Mouse (Mus musculus) limb, embryonic 15.5 days (tissue): ENCODE results near the gene Magi2. TPM values are rescaled to one million over a fixed set of nuclear protein-coding genes. Genes with fewer than 3 reads are reported as not detected.
A peak's percentile ranks its signal among the peaks of the same experiment; 100 is the strongest.

ENCODE experiments used
- ATAC-seq: fragments of 200-750 bp; cut with Nextera tagmentation; 2 replicates; pipeline ENCODE4 v1.8.0; 2017; ENCODE audit warnings: low read depth, moderate TSS enrichment; ENCODE audit not compliant: insufficient number of reproducible peaks, low FRiP score, low TSS enrichment
- H3K27ac ChIP-seq: fragments of 300-500 bp; sonication (generic); 2 replicates; pipeline ENCODE4 v1.5.1; 2015; ENCODE audit warnings: moderate library complexity, mild to moderate bottlenecking, inconsistent platforms
- H3K27me3 ChIP-seq: fragments of 300-500 bp; sonication (generic); 2 replicates; pipeline ENCODE4 v1.6.1; 2015; ENCODE audit warnings: inconsistent platforms
- H3K36me3 ChIP-seq: fragments of 300-500 bp; sonication (generic); 2 replicates; pipeline ENCODE4 v1.6.1; 2015; ENCODE audit warnings: inconsistent platforms
- H3K4me1 ChIP-seq: fragments of 300-500 bp; sonication (generic); 2 replicates; pipeline ENCODE4 v1.6.1; 2015; ENCODE audit warnings: inconsistent platforms
- H3K4me2 ChIP-seq: fragments of 300-500 bp; sonication (generic); 2 replicates; pipeline ENCODE4 v1.6.1; 2015; ENCODE audit warnings: mild to moderate bottlenecking, inconsistent platforms
- H3K4me3 ChIP-seq: fragments of 300-500 bp; sonication (generic); 2 replicates; pipeline ENCODE4 v1.5.1; 2015; ENCODE audit warnings: mild to moderate bottlenecking, inconsistent platforms
- H3K9ac ChIP-seq: fragments of 300-500 bp; sonication (generic); 2 replicates; pipeline ENCODE4 v1.6.1; 2015; ENCODE audit warnings: inconsistent platforms
- H3K9me3 ChIP-seq: fragments of 300-500 bp; sonication (generic); 2 replicates; pipeline ENCODE4 v1.6.1; 2016; ENCODE audit warnings: inconsistent platforms
- WGBS: fragments of 180-500 bp; shearing (Covaris S2); methylation state at CpG from one replicate; pipeline ENCODE4 v1.1.7; 2015; 5-methylcytosine and 5-hydroxymethylcytosine counted together
- polyA plus RNA-seq: library from polyadenylated mRNA; unstranded; fragments of >200 nt; fragmentation: Nextera tagmentation; extraction: Ambion mirVana; gene quantifications from 2 replicates; pipeline ENCODE4 v1.2.1, GENCODE M21; 2015

Gene Magi2
- polyA plus RNA-seq, 1 experiment from 2014 or later, result 5.3 TPM

DNA sequence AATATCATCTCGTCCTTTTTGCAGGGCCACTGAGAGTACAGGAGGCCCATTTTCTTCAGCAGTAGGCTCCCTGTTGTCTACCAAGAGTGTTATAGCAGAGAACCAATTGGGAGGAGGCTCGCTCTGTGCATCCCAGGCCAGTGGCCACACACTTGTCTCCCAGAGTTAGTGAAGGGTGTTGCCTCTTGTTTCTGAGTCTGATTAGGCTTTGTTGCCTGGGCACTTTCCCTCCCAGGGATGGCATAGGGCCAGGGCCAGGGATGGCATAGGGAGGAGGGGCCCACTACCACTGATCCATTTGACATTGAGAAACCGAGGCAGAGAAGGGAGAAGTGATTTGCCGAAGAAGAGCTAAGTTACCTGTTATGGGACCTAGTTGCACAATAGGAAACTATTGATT is 679.8 kb downstream of the Magi2 start:
- no peak for ATAC-seq
- peaks cover 13% of the 10 kb centered on the region; the same call in 1 of the 2 replicates for H3K4me1 ChIP-seq
- H3K9ac ChIP-seq, result no peak overlapping the region
- no peaks in the 10 kb centered on the region for H3K9me3 ChIP-seq
- 76% methylated on average over 4 of the region's 4 CpGs for WGBS
- no peak overlapping the region for H3K4me2 ChIP-seq
- no peak overlapping the region for H3K4me3 ChIP-seq
- H3K27me3 ChIP-seq, result peaks cover 17% of the 10 kb centered on the region
- no peak overlapping the region for H3K27ac ChIP-seq
- H3K36me3 ChIP-seq, result no peaks in the 10 kb centered on the region

DNA sequence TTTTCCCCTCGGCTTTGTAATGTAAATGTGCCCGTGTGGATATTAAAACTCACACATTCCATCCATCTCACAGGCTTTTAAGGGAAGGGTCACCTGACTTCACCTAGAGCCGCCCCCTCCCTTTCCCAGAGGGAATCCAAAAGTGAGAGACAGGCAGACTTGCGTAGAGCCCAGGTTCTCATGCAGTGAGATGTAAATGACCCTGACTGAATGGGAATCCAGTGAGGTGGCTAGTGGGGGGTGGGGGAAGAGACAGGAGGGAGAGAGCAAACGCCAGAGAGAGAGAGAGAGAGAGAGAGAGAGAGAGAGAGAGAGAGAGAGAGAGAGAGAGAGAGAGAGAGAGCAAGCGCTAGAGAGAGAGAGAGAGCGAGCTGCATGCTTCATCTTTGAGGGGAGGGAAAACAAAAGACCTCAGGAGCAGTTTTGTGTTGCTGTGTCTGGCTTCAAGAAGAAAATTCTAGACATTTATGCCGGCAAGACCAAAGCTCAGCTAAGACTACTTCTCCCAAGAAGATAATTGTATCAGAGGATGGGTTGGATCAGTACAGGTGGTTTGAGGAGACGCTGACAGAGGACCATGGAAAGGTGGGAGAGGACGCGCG is 680.6 kb downstream of the Magi2 start:
- no peaks in the 10 kb centered on the region for H3K36me3 ChIP-seq
- no peaks in the 10 kb centered on the region for H3K9me3 ChIP-seq
- peaks cover 17% of the 10 kb centered on the region for H3K27me3 ChIP-seq
- H3K9ac ChIP-seq, result no peak overlapping the region
- H3K4me1 ChIP-seq, result peaks cover 13% of the 10 kb centered on the region; the same call in 1 of the 2 replicates
- H3K4me3 ChIP-seq, result peak overlapping the region; percentile 37
- H3K4me2 ChIP-seq, result peak overlapping the region; percentile 62
- ATAC-seq, result no peak
- no peak overlapping the region for H3K27ac ChIP-seq
- WGBS, result 8% methylated on average over 11 of the region's 12 CpGs

DNA sequence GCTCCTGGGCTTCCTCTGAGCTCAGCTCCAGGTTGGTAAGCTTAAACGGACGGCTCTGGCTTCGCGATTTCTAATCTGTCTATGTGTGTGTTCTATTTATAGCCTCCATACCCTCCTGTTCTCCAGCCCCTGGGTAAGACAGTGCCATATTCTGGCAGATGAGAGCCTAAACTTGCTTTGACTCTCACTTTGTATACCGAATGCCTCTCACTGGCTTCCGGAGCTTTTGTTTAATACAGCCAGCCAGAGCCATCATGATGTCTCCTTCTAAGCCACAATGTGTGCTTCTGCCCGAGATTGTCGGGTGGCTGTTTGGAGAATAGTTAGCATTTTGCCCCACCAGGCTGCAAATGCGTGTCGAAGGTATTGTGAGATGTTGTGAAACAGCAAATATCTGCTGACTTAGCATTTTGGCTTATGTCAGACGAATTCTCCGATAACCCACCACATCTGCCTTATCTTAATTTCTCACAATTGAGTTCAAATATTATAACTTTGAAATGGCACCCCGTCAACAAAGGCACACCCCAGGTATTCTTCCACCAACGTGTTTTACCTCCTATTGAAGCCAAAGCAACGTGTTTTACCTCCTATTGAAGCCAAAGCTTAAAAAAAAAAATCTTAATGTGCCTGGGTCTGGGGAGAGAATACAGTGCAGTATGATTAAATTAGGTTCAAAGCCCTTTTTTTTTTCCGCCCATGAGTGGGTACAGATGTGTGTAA is 681.3 kb downstream of the Magi2 start:
- WGBS, result 4% methylated on average over 16 of the region's 16 CpGs
- peak overlapping the region; percentile 62 for H3K4me2 ChIP-seq
- peak overlapping the region; percentile 37 for H3K4me3 ChIP-seq
- H3K27ac ChIP-seq, result no peak overlapping the region
- no peaks in the 10 kb centered on the region for H3K9me3 ChIP-seq
- H3K9ac ChIP-seq, result peak overlapping the region; percentile 20; the same call in 1 of the 2 replicates
- ATAC-seq, result no peak
- H3K27me3 ChIP-seq, result peaks cover 17% of the 10 kb centered on the region
- peaks cover 13% of the 10 kb centered on the region; the same call in 1 of the 2 replicates for H3K4me1 ChIP-seq
- H3K36me3 ChIP-seq, result no peaks in the 10 kb centered on the region

DNA sequence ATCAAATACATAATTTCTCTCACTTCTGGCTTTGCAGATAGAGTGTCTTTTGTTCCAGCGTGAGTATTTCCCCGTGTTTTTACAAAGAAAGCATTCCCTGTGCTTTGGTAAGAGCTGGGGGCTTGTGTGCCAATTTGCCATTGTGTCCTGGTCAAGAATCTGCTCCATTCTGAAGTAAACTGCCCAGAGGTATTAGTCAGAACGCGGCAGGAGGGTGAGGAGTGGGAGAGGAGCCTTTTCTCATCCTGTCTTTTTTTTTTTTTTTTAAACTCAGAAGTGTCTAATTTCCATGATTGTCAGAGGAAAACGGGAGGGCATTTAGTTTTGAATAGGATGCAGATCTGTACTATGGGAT is 681.8 kb downstream of the Magi2 start:
- H3K4me2 ChIP-seq, result peak overlapping the region; percentile 62
- ATAC-seq, result no peak
- WGBS, result 2% methylated on average over 5 of the region's 5 CpGs
- H3K27me3 ChIP-seq, result peaks cover 17% of the 10 kb centered on the region
- peak overlapping the region; percentile 37 for H3K4me3 ChIP-seq
- no peaks in the 10 kb centered on the region for H3K9me3 ChIP-seq
- no peak overlapping the region for H3K27ac ChIP-seq
- H3K36me3 ChIP-seq, result no peaks in the 10 kb centered on the region
- H3K4me1 ChIP-seq, result peaks cover 13% of the 10 kb centered on the region; the same call in 1 of the 2 replicates
- H3K9ac ChIP-seq, result no peak overlapping the region

DNA sequence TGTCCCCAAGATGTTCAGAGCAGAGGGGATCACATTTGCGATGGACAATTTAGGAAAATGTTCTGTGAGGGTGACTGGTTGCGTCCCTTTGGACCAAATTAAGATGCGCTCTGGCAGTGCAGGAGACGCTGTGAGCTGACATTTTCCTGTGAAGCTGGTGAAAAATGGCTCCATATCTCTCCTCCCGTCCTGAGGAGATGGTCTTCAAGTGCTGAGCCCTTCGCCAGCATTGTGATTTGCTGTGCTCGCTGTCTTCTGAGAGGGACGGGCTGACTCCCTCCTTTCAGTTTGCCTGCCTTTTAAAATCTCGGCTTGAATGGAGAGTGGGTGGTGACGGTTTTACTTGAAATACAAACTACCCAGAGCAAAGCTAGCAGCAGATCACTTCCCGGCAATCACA is 682.2 kb downstream of the Magi2 start:
- WGBS, result 8% methylated on average over 11 of the region's 11 CpGs
- no peak overlapping the region for H3K27ac ChIP-seq
- H3K9ac ChIP-seq, result no peak overlapping the region
- peak overlapping the region; percentile 37 for H3K4me3 ChIP-seq
- no peak for ATAC-seq
- H3K4me1 ChIP-seq, result peaks cover 13% of the 10 kb centered on the region; the same call in 1 of the 2 replicates
- peaks cover 17% of the 10 kb centered on the region for H3K27me3 ChIP-seq
- H3K4me2 ChIP-seq, result peak overlapping the region; percentile 62
- no peaks in the 10 kb centered on the region for H3K36me3 ChIP-seq
- no peaks in the 10 kb centered on the region for H3K9me3 ChIP-seq

DNA sequence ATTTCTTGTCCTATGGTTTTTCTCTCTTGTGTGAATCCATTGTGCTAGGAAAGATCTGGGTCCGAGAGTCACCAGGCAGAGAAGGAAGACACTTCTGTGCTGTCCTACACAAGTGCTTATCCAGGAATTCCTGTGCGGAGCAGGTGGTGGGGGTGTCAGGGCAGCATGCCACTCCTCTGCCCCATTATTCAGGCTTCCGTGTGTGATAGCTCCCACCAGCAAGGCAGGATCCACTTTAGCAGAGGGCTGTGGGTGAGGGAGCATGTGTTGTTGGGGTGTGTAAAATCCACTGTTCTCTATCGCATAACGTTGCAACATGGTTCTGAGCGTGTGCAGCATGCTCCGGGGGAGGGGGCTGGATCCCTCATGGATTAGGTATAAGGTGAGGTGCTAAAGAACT is 682.8 kb downstream of the Magi2 start:
- Histone ChIP-seq H3K4me3 (no peak overlapping the region), H3K9me3 (no peaks in the 10 kb centered on the region), H3K4me1 (peaks cover 13% of the 10 kb centered on the region; the same call in 1 of the 2 replicates), H3K27me3 (peaks cover 17% of the 10 kb centered on the region), H3K36me3 (no peaks in the 10 kb centered on the region), H3K4me2 (no peak overlapping the region), H3K9ac (no peak overlapping the region), H3K27ac (no peak overlapping the region)
- no peak for ATAC-seq
- WGBS, result 77% methylated on average over 7 of the region's 7 CpGs

GRCm38 (mm10) chr5:19932102-19932501 is 705.3 kb downstream of the Magi2 start:
- no peak for ATAC-seq
- 83% methylated on average over 3 of the region's 3 CpGs for WGBS
- H3K4me3 ChIP-seq, result no peak overlapping the region

DNA sequence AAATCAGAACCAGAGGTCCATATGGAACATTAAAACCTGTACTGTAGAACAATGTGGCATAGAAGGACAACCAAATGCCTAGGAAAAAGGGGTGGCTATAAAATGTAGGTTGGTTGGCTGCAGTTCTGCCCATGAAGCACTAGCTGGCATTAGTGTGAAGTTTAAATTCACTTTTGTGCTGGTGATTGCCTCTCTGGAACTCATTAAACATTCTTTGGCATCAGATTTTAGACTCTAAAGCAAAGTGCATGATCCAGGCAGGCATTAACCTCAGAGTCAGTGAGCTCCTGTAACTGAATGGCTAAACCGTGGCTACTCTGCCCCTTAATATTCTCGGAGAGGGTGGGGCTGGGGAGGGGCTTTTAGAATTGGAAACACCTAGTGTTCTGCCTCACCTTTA is 706.4 kb downstream of the Magi2 start:
- no peaks in the 10 kb centered on the region for H3K9me3 ChIP-seq
- no peaks in the 10 kb centered on the region for H3K27me3 ChIP-seq
- H3K4me1 ChIP-seq, result 0 out of 2 replicates have a peak, but pooled peaks cover 5% of the 10 kb centered on the region
- H3K4me3 ChIP-seq, result no peak overlapping the region
- no peak overlapping the region for H3K9ac ChIP-seq
- ATAC-seq, result no peak
- no peaks in the 10 kb centered on the region for H3K36me3 ChIP-seq
- H3K27ac ChIP-seq, result no peak overlapping the region
- WGBS, result 25% methylated on average over 2 of the region's 2 CpGs
- H3K4me2 ChIP-seq, result no peak overlapping the region

More at GRCm38 (mm10) chr5:19932102-19932501, 705.3 kb downstream of the Magi2 start:
- Histone ChIP-seq H3K9ac (no peak overlapping the region), H3K27ac (no peak overlapping the region), H3K36me3 (no peaks in the 10 kb centered on the region), H3K4me2 (no peak overlapping the region), H3K9me3 (no peaks in the 10 kb centered on the region), H3K4me1 (0 out of 2 replicates have a peak, but pooled peaks cover 5% of the 10 kb centered on the region), H3K27me3 (no peaks in the 10 kb centered on the region)

GRCm38 (mm10) chr5:19951102-19951501 is 724.3 kb downstream of the Magi2 start:
- Histone ChIP-seq H3K9me3 (no peaks in the 10 kb centered on the region), H3K4me2 (no peak overlapping the region)
- ATAC-seq, result no peak

GRCm38 (mm10) chr5:19964113-19964512 is 737.3 kb downstream of the Magi2 start:
- Histone ChIP-seq H3K27me3 (no peaks in the 10 kb centered on the region), H3K4me2 (no peak overlapping the region), H3K4me3 (no peak overlapping the region), H3K4me1 (no peaks in the 10 kb centered on the region), H3K9ac (no peak overlapping the region), H3K9me3 (no peaks in the 10 kb centered on the region), H3K27ac (no peak overlapping the region), H3K36me3 (no peaks in the 10 kb centered on the region)
- 77% methylated on average over 1 of the region's 1 CpGs for WGBS
- ATAC-seq, result no peak

More at GRCm38 (mm10) chr5:19951102-19951501, 724.3 kb downstream of the Magi2 start:
- no peak overlapping the region for H3K27ac ChIP-seq
- no peaks in the 10 kb centered on the region for H3K27me3 ChIP-seq
- WGBS, result 80% methylated on average over 2 of the region's 2 CpGs
- H3K9ac ChIP-seq, result no peak overlapping the region
- H3K4me3 ChIP-seq, result no peak overlapping the region
- no peaks in the 10 kb centered on the region for H3K4me1 ChIP-seq
- no peaks in the 10 kb centered on the region for H3K36me3 ChIP-seq

DNA sequence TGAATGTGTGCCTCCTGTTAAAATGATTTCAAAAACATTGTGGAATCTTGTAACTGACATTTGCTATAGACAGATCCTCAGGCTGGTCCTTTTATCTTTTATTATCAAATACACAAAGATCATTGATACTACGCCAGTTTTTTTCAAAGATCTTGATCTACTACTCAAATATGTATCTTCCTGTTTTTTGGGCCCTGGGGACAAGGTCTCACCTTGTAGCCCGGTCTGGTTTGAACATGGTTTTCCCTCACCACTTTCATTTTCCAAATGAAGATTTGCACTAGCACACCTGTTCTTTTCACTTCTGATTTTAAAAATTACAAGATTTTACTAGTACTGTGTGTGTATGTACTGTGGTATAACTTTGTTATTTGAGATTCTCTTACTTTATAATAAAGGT is 745.9 kb downstream of the Magi2 start:
- 74% methylated on average over 2 of the region's 2 CpGs for WGBS
- Histone ChIP-seq H3K4me3 (no peak overlapping the region), H3K9me3 (no peaks in the 10 kb centered on the region), H3K9ac (no peak overlapping the region), H3K36me3 (no peaks in the 10 kb centered on the region), H3K27ac (no peak overlapping the region), H3K4me2 (no peak overlapping the region), H3K27me3 (no peaks in the 10 kb centered on the region), H3K4me1 (no peaks in the 10 kb centered on the region)
- ATAC-seq, result no peak

- no peaks in the 10 kb centered on the region for H3K9me3 ChIP-seq
These were observed 747.0 kb downstream of the Magi2 start for GRCm38 (mm10) chr5:19973852-19974251.

More at GRCm38 (mm10) chr5:19973852-19974251, 747.0 kb downstream of the Magi2 start:
- Histone ChIP-seq H3K36me3 (no peaks in the 10 kb centered on the region), H3K9ac (no peak overlapping the region), H3K4me1 (no peaks in the 10 kb centered on the region), H3K27ac (no peak overlapping the region), H3K4me3 (no peak overlapping the region), H3K27me3 (no peaks in the 10 kb centered on the region), H3K4me2 (no peak overlapping the region)
- 78% methylated on average over 3 of the region's 3 CpGs for WGBS
- no peak for ATAC-seq
